10 mouse cellular contexts compared by ENCODE assay signal in genomic region chr6:17834493-17834892, GRCm38 (mm10).
DNase-seq lines count a peak whose midpoint lies in the region; ATAC-seq lines count a peak whose summit lies in the region.
"Had no signal": no experiment of that assay in that cellular context is flagged by ENCODE, and none has a peak within 500 bp of the region (broad histone marks: within the 10 kb centered on the region; RNA-seq: fewer than 3 reads in every experiment).

No protein-coding gene starts in this region.

- no peaks in the 10 kb centered on the region for H3K4me1 ChIP-seq in intestine, embryonic 14.5 days (replicated peaks; ENCODE audit: control insufficient read depth, insufficient read depth, low read length)
- no peaks in the 10 kb centered on the region for H3K4me1 ChIP-seq in intestine, embryonic 16.5 days (ENCODE audit: control insufficient read depth, insufficient read depth, low read length)
- H3K4me1 ChIP-seq: embryonic facial prominence, embryonic 15.5 days; midbrain, embryonic 12.5 days had no signal

- no peak overlapping the region for H3K4me2 ChIP-seq in intestine, embryonic 14.5 days (ENCODE audit: low read length)
- H3K4me2 ChIP-seq in intestine, embryonic 16.5 days (ENCODE audit: low read depth, low read length) = no peak overlapping the region
- H3K4me2 ChIP-seq: embryonic facial prominence, embryonic 15.5 days; midbrain, embryonic 12.5 days had no signal

- 40% methylated on average over 7 of the region's 7 CpGs for WGBS in intestine, embryonic 14.5 days
- 38% methylated on average over 7 of the region's 7 CpGs for WGBS in intestine, embryonic 16.5 days

- no peak for ATAC-seq in intestine, embryonic 14.5 days (replicated peaks; ENCODE audit: low FRiP score, low TSS enrichment, low read depth)
- no peak for ATAC-seq in intestine, embryonic 16.5 days

- peak; percentile 84 for DNase-seq in intestine, embryonic 14.5 days (ENCODE audit: low spot score)
- peak; percentile 70 for DNase-seq in Muller cell, postnatal 12 days (ENCODE audit: inconsistent ontology term)
- DNase-seq in cerebellum, adult 9-11 months = peak; percentile 64
- peak; percentile 31 for DNase-seq in gastrocnemius, postnatal 25 days
- DNase-seq in layer of hippocampus, postnatal 25 days (ENCODE audit: extremely low spot score in 1 of 2, low spot score in 1 of 2) = peak; percentile 52 to 88
- peak; percentile 59 for DNase-seq in mesoderm, embryonic 11.5 days (ENCODE audit: low read depth, low spot score)
- DNase-seq in thymus, postnatal 0 days (ENCODE audit: low spot score) = peak; percentile 64

- no peak overlapping the region for H3K9ac ChIP-seq in intestine, embryonic 14.5 days (ENCODE audit: low read length)
- H3K9ac ChIP-seq in intestine, embryonic 16.5 days (ENCODE audit: low read depth, low read length) = no peak overlapping the region
- H3K9ac ChIP-seq: embryonic facial prominence, embryonic 15.5 days; midbrain, embryonic 12.5 days had no signal

- no peaks in the 10 kb centered on the region for H3K27me3 ChIP-seq in intestine, embryonic 14.5 days (replicated peaks; ENCODE audit: control insufficient read depth, insufficient read depth, low read length)
- no peaks in the 10 kb centered on the region for H3K27me3 ChIP-seq in intestine, embryonic 16.5 days (replicated peaks; ENCODE audit: control insufficient read depth, insufficient read depth, low read length)
- H3K27me3 ChIP-seq: embryonic facial prominence, embryonic 15.5 days; midbrain, embryonic 12.5 days had no signal

- H3K4me3 ChIP-seq in intestine, embryonic 14.5 days (ENCODE audit: low read depth, low read length) = no peak overlapping the region
- no peak overlapping the region for H3K4me3 ChIP-seq in intestine, embryonic 16.5 days (ENCODE audit: low read length)
- H3K4me3 ChIP-seq: embryonic facial prominence, embryonic 15.5 days; midbrain, embryonic 12.5 days had no signal

- H3K9me3 ChIP-seq in intestine, embryonic 14.5 days (ENCODE audit: control insufficient read depth, low read length) = 0 out of 2 replicates have a peak, but pooled peaks cover 6% of the 10 kb centered on the region
- H3K9me3 ChIP-seq in intestine, embryonic 16.5 days (ENCODE audit: control insufficient read depth, low read length) = peaks cover 6% of the 10 kb centered on the region; the same call in 1 of the 2 replicates
- H3K9me3 ChIP-seq: embryonic facial prominence, embryonic 15.5 days had no signal

- H3K27ac ChIP-seq in intestine, embryonic 14.5 days (ENCODE audit: low read depth) = no peak overlapping the region
- no peak overlapping the region for H3K27ac ChIP-seq in intestine, embryonic 16.5 days (ENCODE audit: low read length)
- H3K27ac ChIP-seq: embryonic facial prominence, embryonic 15.5 days; midbrain, embryonic 12.5 days had no signal

- no peaks in the 10 kb centered on the region for H3K36me3 ChIP-seq in intestine, embryonic 14.5 days (ENCODE audit: control insufficient read depth, insufficient read depth, low read length)
- H3K36me3 ChIP-seq in intestine, embryonic 16.5 days (ENCODE audit: control insufficient read depth, insufficient read depth, low read length) = no peaks in the 10 kb centered on the region
- H3K36me3 ChIP-seq: embryonic facial prominence, embryonic 15.5 days had no signal

Comparison
In these comparisons a context has a peak if more than half of its experiments do, and no peak if none do; other contexts are left out.
1. DNase-seq: peak in every context shown above with its lines; median percentile 84 in intestine, embryonic 14.5 days; 70 in Muller cell, postnatal 12 days; 70 in layer of hippocampus, postnatal 25 days; 64 in cerebellum, adult 9-11 months; 64 in thymus, postnatal 0 days; 59 in mesoderm, embryonic 11.5 days; 31 in gastrocnemius, postnatal 25 days.